In genomic region chr2:172731408-172731807, GRCm38 (mm10) we compare ENCODE assay signal across 8 mouse cellular contexts.
A peak's percentile ranks its signal among the peaks of the same experiment; 100 is the strongest.
DNase-seq lines count a peak whose midpoint lies in the region; ATAC-seq lines count a peak whose summit lies in the region.

No protein-coding gene starts in this region.

- H3K4me3 ChIP-seq in heart, embryonic 14.5 days (ENCODE audit: control insufficient read depth in 1 of 2, insufficient read depth in 1 of 2, low read depth in 1 of 2, low read length in 2 of 2): no peak overlapping the region; a peak in 1 of 4 replicates
- H3K4me3 ChIP-seq in intestine, embryonic 14.5 days (ENCODE audit: low read depth, low read length): 0 out of 2 replicates have a peak overlapping the region, but pooled peaks have one; percentile 13
- H3K4me3 ChIP-seq in midbrain, embryonic 16.5 days (ENCODE audit: low read depth, low read length): no peak overlapping the region

- no peak for ATAC-seq in heart, embryonic 14.5 days (ENCODE audit: insufficient number of reproducible peaks, insufficient read depth, low FRiP score, low read depth)
- 0 out of 2 replicates have a peak, but pooled peaks have one; percentile 12 for ATAC-seq in intestine, embryonic 14.5 days (replicated peaks; ENCODE audit: low FRiP score, low TSS enrichment, low read depth)
- ATAC-seq in midbrain, embryonic 16.5 days: no peak

- H3K36me3 ChIP-seq in heart, embryonic 14.5 days (ENCODE audit: control insufficient read depth, insufficient read depth, low read length): no peaks in the 10 kb centered on the region
- H3K36me3 ChIP-seq in intestine, embryonic 14.5 days (ENCODE audit: control insufficient read depth, insufficient read depth, low read length): no peaks in the 10 kb centered on the region
- H3K36me3 ChIP-seq in midbrain, embryonic 16.5 days (ENCODE audit: control insufficient read depth, insufficient read depth, low read length): no peaks in the 10 kb centered on the region

- H3K9me3 ChIP-seq in heart, embryonic 14.5 days (ENCODE audit: control insufficient read depth, low read length): no peaks in the 10 kb centered on the region
- H3K9me3 ChIP-seq in intestine, embryonic 14.5 days (ENCODE audit: control insufficient read depth, low read length): no peaks in the 10 kb centered on the region
- H3K9me3 ChIP-seq in midbrain, embryonic 16.5 days (replicated peaks; ENCODE audit: control insufficient read depth, low read length, poor library complexity, severe bottlenecking): no peaks in the 10 kb centered on the region

- no peak overlapping the region for H3K9ac ChIP-seq in heart, embryonic 14.5 days (ENCODE audit: low read length)
- no peak overlapping the region for H3K9ac ChIP-seq in intestine, embryonic 14.5 days (ENCODE audit: low read length)
- no peak overlapping the region for H3K9ac ChIP-seq in midbrain, embryonic 16.5 days (ENCODE audit: low read depth, low read length)

- H3K27ac ChIP-seq in heart, embryonic 14.5 days (replicated peaks in 1 of 2; ENCODE audit: control insufficient read depth in 1 of 2, insufficient read depth in 1 of 2, low read depth in 2 of 2, low read length in 2 of 2): no peak overlapping the region
- H3K27ac ChIP-seq in intestine, embryonic 14.5 days (ENCODE audit: low read depth): no peak overlapping the region
- H3K27ac ChIP-seq in midbrain, embryonic 16.5 days (ENCODE audit: low read length): no peak overlapping the region

- intact Hi-C loops in heart, postnatal 14 days (cut with DNase I): no loop called here

- no peak for DNase-seq in heart, postnatal 14 days
- peak; percentile 75 for DNase-seq in embryo, embryonic 11 days
- DNase-seq in intestine, embryonic 14.5 days (ENCODE audit: low spot score): no peak
- DNase-seq in layer of hippocampus, adult 9-11 months: no peak
- no peak for DNase-seq in ovary, postnatal 36 days (ENCODE audit: low spot score)
- no peak for DNase-seq in adrenal gland, adult 8-10 months

- H3K27me3 ChIP-seq in heart, embryonic 14.5 days (ENCODE audit: control insufficient read depth, insufficient read depth, low read length): peaks cover 97% of the 10 kb centered on the region
- peaks cover 90% of the 10 kb centered on the region for H3K27me3 ChIP-seq in intestine, embryonic 14.5 days (replicated peaks; ENCODE audit: control insufficient read depth, insufficient read depth, low read length)
- peaks cover 50% of the 10 kb centered on the region for H3K27me3 ChIP-seq in midbrain, embryonic 16.5 days (ENCODE audit: control insufficient read depth, insufficient read depth, low read depth, low read length)

- peaks cover 3 to 5% of the 10 kb centered on the region in 2 experiments; a peak in 2 of 4 replicates for H3K4me1 ChIP-seq in heart, embryonic 14.5 days (ENCODE audit: control insufficient read depth in 2 of 2, insufficient read depth in 2 of 2, low read length in 2 of 2)
- H3K4me1 ChIP-seq in intestine, embryonic 14.5 days (replicated peaks; ENCODE audit: control insufficient read depth, insufficient read depth, low read length): peaks cover 3% of the 10 kb centered on the region; the same call in 1 of the 2 replicates
- peaks cover 8% of the 10 kb centered on the region for H3K4me1 ChIP-seq in midbrain, embryonic 16.5 days (ENCODE audit: control insufficient read depth, insufficient read depth, low read length)

- H3K4me2 ChIP-seq in heart, embryonic 14.5 days (ENCODE audit: low read length): 0 out of 2 replicates have a peak overlapping the region, but pooled peaks have one; percentile 3
- H3K4me2 ChIP-seq in intestine, embryonic 14.5 days (ENCODE audit: low read length): peak overlapping the region; percentile 1; the same call in 1 of the 2 replicates
- peak overlapping the region; percentile 29 for H3K4me2 ChIP-seq in midbrain, embryonic 16.5 days (ENCODE audit: low read length)

- WGBS in heart, embryonic 14.5 days: 4% methylated on average over 18 of the region's 18 CpGs
- 1% methylated on average over 18 of the region's 18 CpGs for WGBS in intestine, embryonic 14.5 days
- WGBS in midbrain, embryonic 16.5 days: under 1% methylated on average over 18 of the region's 18 CpGs
